Mouse (Mus musculus): Measurements from ENCODE around the gene S100b.

Gene S100b

GRCm38 (mm10) chr10:76259566-76260232 is 6.0 kb downstream of the S100b start:
- in situ Hi-C loops (cut with MboI, MseI): no loop called here

GRCm38 (mm10) chr10:76260358-76261059 is 6.9 kb downstream of the S100b start:
- in situ Hi-C loops (cut with MboI, MseI): no loop called here

GRCm38 (mm10) chr10:76261447-76261846 is 7.8 kb downstream of the S100b start:
- in situ Hi-C loops (cut with MboI, MseI): no loop called here

- in situ Hi-C loops (cut with MboI, MseI): no loop called here
These were observed 8.8 kb downstream of the S100b start for GRCm38 (mm10) chr10:76262431-76262830.

GRCm38 (mm10) chr10:76271238-76271637 is 17.6 kb downstream of the S100b start:
- in situ Hi-C loops (cut with MboI, MseI): no loop called here

- in situ Hi-C loops (cut with MboI, MseI): no loop called here
These were observed 21.6 kb downstream of the S100b start for GRCm38 (mm10) chr10:76275256-76275655.

- in situ Hi-C loops (cut with MboI, MseI): no loop called here
These were observed 25.0 kb downstream of the S100b start for GRCm38 (mm10) chr10:76278541-76279097.

GRCm38 (mm10) chr10:76288268-76288993 is 34.8 kb downstream of the S100b start:
- in situ Hi-C loops (cut with MboI, MseI): no loop called here

GRCm38 (mm10) chr10:76289052-76289451 is 35.4 kb downstream of the S100b start:
- in situ Hi-C loops (cut with MboI, MseI): no loop called here

- in situ Hi-C loops (cut with MboI, MseI): no loop called here
These were observed 36.5 kb downstream of the S100b start for GRCm38 (mm10) chr10:76289936-76290671.

- in situ Hi-C loops (cut with MboI, MseI): no loop called here
These were observed 39.6 kb downstream of the S100b start for GRCm38 (mm10) chr10:76293222-76293621.

GRCm38 (mm10) chr10:76300133-76300532 is 46.5 kb downstream of the S100b start:
- in situ Hi-C loops (cut with MboI, MseI): no loop called here

GRCm38 (mm10) chr10:76306738-76307137 is 53.1 kb downstream of the S100b start:
- in situ Hi-C loops (cut with MboI, MseI): no loop called here
